8 mouse cellular contexts compared by ENCODE assay signal in genomic region chr16:18066060-18067009, GRCm38 (mm10). TPM values are rescaled to one million over a fixed set of nuclear protein-coding genes. Genes with fewer than 3 reads are reported as not detected.
DNase-seq lines count a peak whose midpoint lies in the region; ATAC-seq lines count a peak whose summit lies in the region.

No protein-coding gene starts in this region.

- H3K27me3 ChIP-seq in intestine, embryonic 14.5 days (replicated peaks; ENCODE audit: control insufficient read depth, insufficient read depth, low read length), result no peaks in the 10 kb centered on the region

- intact Hi-C loops in gastrocnemius, postnatal 14 days (cut with DNase I; ENCODE audit: low total_unique reads), result no loop called here
- intact Hi-C loops in left cerebral cortex, postnatal 10 days (cut with DNase I), result no loop called here

- H3K4me1 ChIP-seq in intestine, embryonic 14.5 days (replicated peaks; ENCODE audit: control insufficient read depth, insufficient read depth, low read length), result peaks cover 10% of the 10 kb centered on the region; the same call in 1 of the 2 replicates

- no peaks in the 10 kb centered on the region for H3K9me3 ChIP-seq in intestine, embryonic 14.5 days (ENCODE audit: control insufficient read depth, low read length)

- peak overlapping the region; percentile 86 for H3K9ac ChIP-seq in intestine, embryonic 14.5 days (ENCODE audit: low read length)

- ATAC-seq in intestine, embryonic 14.5 days (replicated peaks; ENCODE audit: low FRiP score, low TSS enrichment, low read depth), result peak; percentile 97
- ATAC-seq in megakaryocyte progenitor cell, adult 5-6 weeks (replicated peaks; ENCODE audit: poor library complexity), result peak; percentile 99

- H3K4me2 ChIP-seq in intestine, embryonic 14.5 days (ENCODE audit: low read length), result peak overlapping the region; percentile 82

- peak overlapping the region; percentile 88 for H3K27ac ChIP-seq in intestine, embryonic 14.5 days (ENCODE audit: low read depth)

- peaks cover 26% of the 10 kb centered on the region for H3K36me3 ChIP-seq in intestine, embryonic 14.5 days (ENCODE audit: control insufficient read depth, insufficient read depth, low read length)

- under 1% methylated on average over 68 of the region's 81 CpGs for WGBS in intestine, embryonic 14.5 days

- peak; percentile 95 for DNase-seq in adrenal gland, adult 18-20 months (ENCODE audit: low spot score in 2 of 2)
- peak; percentile 97 for DNase-seq in embryo, embryonic 10.5 days (ENCODE audit: low spot score)
- DNase-seq in gastrocnemius, postnatal 14 days, result peak; percentile 93
- DNase-seq in intestine, embryonic 14.5 days (ENCODE audit: low spot score), result peak; percentile 97
- DNase-seq in left cerebral cortex, postnatal 10 days (ENCODE audit: extremely low spot score in 1 of 2, low spot score in 2 of 2), result peak; percentile 90 to 97
- peak; percentile 96 to 97 for DNase-seq in right cerebral cortex, postnatal 10 days (ENCODE audit: low spot score in 2 of 2)
- DNase-seq in urinary bladder, postnatal 14 days (ENCODE audit: low spot score), result peak; percentile 95

- peak overlapping the region; percentile 92 for H3K4me3 ChIP-seq in intestine, embryonic 14.5 days (ENCODE audit: low read depth, low read length)

RNA-seq across cellular contexts. Expression of gene Dgcr6, which starts 13.7 kb away (rescaled TPM):
- 10 to 100 TPM; 79.7 to 83.3 TPM for total RNA-seq in adrenal gland, adult 18-20 months (2021)
- total RNA-seq in gastrocnemius, postnatal 14 days (2021), result 10 to 100 TPM; 26.6 to 28.5 TPM
- polyA plus RNA-seq in intestine, embryonic 14.5 days (2014; fragmentation: Nextera tagmentation; extraction: Ambion mirVana), result 85.8 and 88.1 TPM in 2 replicates
- total RNA-seq in left cerebral cortex, postnatal 10 days (2021), result 100 to 1,000 TPM; 111 to 120 TPM
- 30.8 and 33.9 TPM in 2 replicates for total RNA-seq in megakaryocyte progenitor cell, adult 5-6 weeks (2015)
- total RNA-seq in megakaryocyte progenitor cell, adult 5-6 weeks (2017), result 18.2 and 23.7 TPM in 2 replicates

RNA-seq across cellular contexts. Expression of gene Prodh, which starts 23.7 kb away (rescaled TPM):
- 10 to 100 TPM; 18.5 to 53.8 TPM for total RNA-seq in adrenal gland, adult 18-20 months (2021)
- total RNA-seq in gastrocnemius, postnatal 14 days (2021), result 10 to 100 TPM in 1 of 2 experiments, 1 to 10 TPM in 1; 2.7 to 11.8 TPM
- polyA plus RNA-seq in intestine, embryonic 14.5 days (2014; fragmentation: Nextera tagmentation; extraction: Ambion mirVana), result 16.5 and 18.2 TPM in 2 replicates
- total RNA-seq in left cerebral cortex, postnatal 10 days (2021), result 10 to 100 TPM; 13.5 to 19.5 TPM
- total RNA-seq in megakaryocyte progenitor cell, adult 5-6 weeks (2015), result 10.9 and 16.8 TPM in 2 replicates
- total RNA-seq in megakaryocyte progenitor cell, adult 5-6 weeks (2017), result 60.3 and 64.2 TPM in 2 replicates

Comparison
In these comparisons a context has a peak if more than half of its experiments do, and no peak if none do; other contexts are left out.
1. Peak in every context shown above with its lines: DNase-seq, ATAC-seq, H3K4me3 ChIP-seq and H3K27ac ChIP-seq.